Mouse (Mus musculus): ENCODE data around the gene Kcnj10.

DNA sequence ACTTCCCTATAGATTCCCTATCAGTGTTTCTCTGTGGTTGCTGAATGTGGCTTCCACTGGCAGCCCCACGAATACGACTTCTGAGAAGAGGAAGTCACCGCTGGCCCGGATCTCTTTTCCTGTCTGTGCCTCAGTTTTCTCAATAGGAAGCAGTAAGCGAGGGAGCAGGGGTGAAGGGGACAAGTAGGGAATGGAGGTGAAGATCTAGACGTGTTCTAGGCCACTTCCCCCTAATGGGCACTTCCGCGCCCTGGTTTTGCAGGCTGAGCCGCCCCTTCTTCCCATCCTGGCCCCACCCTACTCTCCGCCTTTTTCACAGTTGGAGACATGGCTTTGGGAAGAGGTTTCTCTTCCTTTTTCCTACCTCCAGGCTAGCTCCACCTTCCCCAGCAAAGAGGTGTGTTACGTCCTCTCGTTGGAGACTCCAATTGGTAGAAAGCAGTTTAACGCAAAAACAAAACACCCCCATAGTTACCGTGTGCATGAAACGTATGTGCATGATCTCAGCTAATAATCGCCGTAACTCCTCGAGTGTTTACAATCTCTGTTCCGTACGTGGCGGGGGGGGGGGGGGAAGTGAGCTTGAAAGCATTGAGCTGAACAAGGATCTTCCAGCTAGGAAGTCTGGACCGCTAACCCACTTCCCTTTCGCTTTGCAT, 29.6 kb upstream of the Kcnj10 start:
- no peak for TF ChIP-seq CTCF (IDR thresholded peaks at IDR 0.05; ENCODE audit: control insufficient read depth, insufficient read depth, insufficient replicate concordance, low read depth, low read length)
- TF ChIP-seq POLR2A (IDR thresholded peaks at IDR 0.05; ENCODE audit: control insufficient read depth, low read depth, low read length) = peak; percentile 39; the same call in 1 of the 2 replicates
